Mouse (Mus musculus): ENCODE results near the gene Rnf103. TPM values are rescaled to one million over a fixed set of nuclear protein-coding genes. Genes with fewer than 3 reads are reported as not detected.
"Not testable (repeated sequence)": the region's sequence is repeated elsewhere in the genome, so short reads cannot be mapped to it uniquely, and the experiment has no call there.

Rnf103 gene
- polyA plus RNA-seq, 1 experiment from 2014 or later: 14.5 TPM

- no peaks in the 10 kb centered on the region for H3K4me1 ChIP-seq (ENCODE audit: insufficient read depth, low read length)
- no peaks in the 10 kb centered on the region for H3K36me3 ChIP-seq (ENCODE audit: insufficient read depth, low read length)
- no peak overlapping the region for H3K4me3 ChIP-seq (ENCODE audit: low read length)
- no peak overlapping the region for H3K4me2 ChIP-seq (replicated peaks; ENCODE audit: low read depth, low read length)
- no peaks in the 10 kb centered on the region for H3K9me3 ChIP-seq (ENCODE audit: low read length)
- no peaks in the 10 kb centered on the region for H3K27me3 ChIP-seq (ENCODE audit: insufficient read depth, low read length)
- no peak overlapping the region for H3K9ac ChIP-seq (replicated peaks; ENCODE audit: low read length)
- H3K27ac ChIP-seq (ENCODE audit: low read length): no peak overlapping the region
- ATAC-seq (ENCODE audit: low FRiP score, low TSS enrichment): no peak
- 86% methylated on average over 4 of the region's 4 CpGs for WGBS
Observed at GRCm38 (mm10) chr6:71471830-71472520, 21.7 kb upstream of the Rnf103 start.

GRCm38 (mm10) chr6:71472786-71473185 lies 20.9 kb upstream of the Rnf103 start:
- Histone ChIP-seq H3K27me3 (ENCODE audit: insufficient read depth, low read length) (no peaks in the 10 kb centered on the region), H3K9me3 (ENCODE audit: low read length) (no peaks in the 10 kb centered on the region), H3K4me1 (ENCODE audit: insufficient read depth, low read length) (no peaks in the 10 kb centered on the region), H3K36me3 (ENCODE audit: insufficient read depth, low read length) (no peaks in the 10 kb centered on the region), H3K27ac (ENCODE audit: low read length) (no peak overlapping the region), H3K4me2 (replicated peaks; ENCODE audit: low read depth, low read length) (no peak overlapping the region), H3K9ac (replicated peaks; ENCODE audit: low read length) (no peak overlapping the region), H3K4me3 (ENCODE audit: low read length) (no peak overlapping the region)
- no peak for ATAC-seq (ENCODE audit: low FRiP score, low TSS enrichment)
- 80% methylated on average over 1 of the region's 1 CpGs for WGBS

DNA sequence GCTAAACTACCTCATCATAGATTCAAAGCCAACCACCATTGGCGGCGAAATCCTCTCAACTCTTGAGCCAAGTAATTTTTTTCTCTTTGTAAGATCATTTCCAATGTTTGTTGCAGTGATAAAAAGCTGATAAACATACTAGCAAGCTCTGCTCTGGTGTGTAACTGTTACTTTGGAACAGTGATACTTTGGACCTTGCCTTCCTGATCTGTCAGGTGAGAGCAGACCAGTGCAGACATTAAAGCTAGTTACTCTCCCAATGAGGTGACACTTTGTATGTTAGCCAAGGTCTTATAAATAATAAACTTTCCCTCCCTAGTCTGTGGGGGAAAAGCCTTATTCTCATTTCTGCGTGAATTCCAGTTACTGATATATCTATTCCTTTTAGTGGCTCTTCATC lies 18.1 kb upstream of the Rnf103 start:
- 87% methylated on average over 3 of the region's 3 CpGs for WGBS
- Histone ChIP-seq H3K4me2 (replicated peaks; ENCODE audit: low read depth, low read length) (no peak overlapping the region), H3K4me3 (ENCODE audit: low read length) (no peak overlapping the region), H3K27ac (ENCODE audit: low read length) (no peak overlapping the region), H3K36me3 (ENCODE audit: insufficient read depth, low read length) (no peaks in the 10 kb centered on the region), H3K9me3 (ENCODE audit: low read length) (no peaks in the 10 kb centered on the region), H3K9ac (replicated peaks; ENCODE audit: low read length) (no peak overlapping the region), H3K4me1 (ENCODE audit: insufficient read depth, low read length) (no peaks in the 10 kb centered on the region), H3K27me3 (ENCODE audit: insufficient read depth, low read length) (no peaks in the 10 kb centered on the region)
- no peak for ATAC-seq (ENCODE audit: low FRiP score, low TSS enrichment)

DNA sequence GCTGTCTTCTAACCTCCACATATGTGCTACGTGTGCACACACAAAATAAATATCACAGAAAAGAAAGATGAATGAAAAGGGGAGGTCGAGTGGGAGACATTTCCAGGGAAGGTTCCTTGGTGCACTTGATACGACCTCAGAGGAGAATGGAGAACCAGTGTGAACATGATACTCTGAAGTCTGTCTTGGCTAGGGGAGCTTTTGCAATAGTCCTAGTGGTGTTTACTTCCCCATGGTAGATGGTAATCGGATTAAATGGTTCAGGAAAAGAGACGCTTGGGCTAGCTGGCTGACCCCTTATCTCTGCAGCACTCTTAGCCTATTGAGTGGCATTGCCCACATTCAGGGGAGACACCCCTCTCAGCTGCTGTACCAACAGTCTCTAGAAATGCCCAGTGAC lies 16.9 kb upstream of the Rnf103 start:
- Histone ChIP-seq H3K4me1 (ENCODE audit: insufficient read depth, low read length) (no peaks in the 10 kb centered on the region), H3K27ac (ENCODE audit: low read length) (no peak overlapping the region), H3K9me3 (ENCODE audit: low read length) (no peaks in the 10 kb centered on the region), H3K4me3 (ENCODE audit: low read length) (no peak overlapping the region), H3K27me3 (ENCODE audit: insufficient read depth, low read length) (no peaks in the 10 kb centered on the region), H3K36me3 (ENCODE audit: insufficient read depth, low read length) (no peaks in the 10 kb centered on the region), H3K9ac (replicated peaks; ENCODE audit: low read length) (no peak overlapping the region), H3K4me2 (replicated peaks; ENCODE audit: low read depth, low read length) (no peak overlapping the region)
- 76% methylated on average over 5 of the region's 5 CpGs for WGBS
- no peak for ATAC-seq (ENCODE audit: low FRiP score, low TSS enrichment)

GRCm38 (mm10) chr6:71478816-71479568 lies 14.7 kb upstream of the Rnf103 start:
- not testable (repeated sequence) for H3K9me3 ChIP-seq (ENCODE audit: low read length); H3K36me3 ChIP-seq (ENCODE audit: insufficient read depth, low read length); H3K4me2 ChIP-seq (replicated peaks; ENCODE audit: low read depth, low read length); H3K4me3 ChIP-seq (ENCODE audit: low read length); H3K4me1 ChIP-seq (ENCODE audit: insufficient read depth, low read length); H3K9ac ChIP-seq (replicated peaks; ENCODE audit: low read length); ATAC-seq (ENCODE audit: low FRiP score, low TSS enrichment); H3K27ac ChIP-seq (ENCODE audit: low read length); H3K27me3 ChIP-seq (ENCODE audit: insufficient read depth, low read length)
- WGBS: 62% methylated on average over 8 of the region's 10 CpGs

- not testable (repeated sequence) for H3K9me3 ChIP-seq (ENCODE audit: low read length); H3K9ac ChIP-seq (replicated peaks; ENCODE audit: low read length); H3K27ac ChIP-seq (ENCODE audit: low read length); H3K36me3 ChIP-seq (ENCODE audit: insufficient read depth, low read length); H3K4me2 ChIP-seq (replicated peaks; ENCODE audit: low read depth, low read length); H3K4me3 ChIP-seq (ENCODE audit: low read length); H3K27me3 ChIP-seq (ENCODE audit: insufficient read depth, low read length); H3K4me1 ChIP-seq (ENCODE audit: insufficient read depth, low read length)
- 0 out of 2 replicates have a peak, but pooled peaks have one; percentile 12 for ATAC-seq (ENCODE audit: low FRiP score, low TSS enrichment)
- WGBS: 94% methylated on average over 2 of the region's 2 CpGs
Observed at GRCm38 (mm10) chr6:71479588-71479987, 14.1 kb upstream of the Rnf103 start.

- Histone ChIP-seq H3K27ac (ENCODE audit: low read length) (no peak overlapping the region), H3K4me1 (ENCODE audit: insufficient read depth, low read length) (no peaks in the 10 kb centered on the region), H3K4me3 (ENCODE audit: low read length) (no peak overlapping the region), H3K4me2 (replicated peaks; ENCODE audit: low read depth, low read length) (no peak overlapping the region), H3K36me3 (ENCODE audit: insufficient read depth, low read length) (no peaks in the 10 kb centered on the region), H3K9me3 (ENCODE audit: low read length) (no peaks in the 10 kb centered on the region), H3K27me3 (ENCODE audit: insufficient read depth, low read length) (no peaks in the 10 kb centered on the region), H3K9ac (replicated peaks; ENCODE audit: low read length) (no peak overlapping the region)
- WGBS: 100% methylated on average over 1 of the region's 1 CpGs
- ATAC-seq (ENCODE audit: low FRiP score, low TSS enrichment): no peak
Observed at GRCm38 (mm10) chr6:71480136-71480535, 13.6 kb upstream of the Rnf103 start.

- no peaks in the 10 kb centered on the region for H3K9me3 ChIP-seq (ENCODE audit: low read length)
- no peak overlapping the region for H3K4me3 ChIP-seq (ENCODE audit: low read length)
- H3K4me2 ChIP-seq (replicated peaks; ENCODE audit: low read depth, low read length): no peak overlapping the region
- H3K9ac ChIP-seq (replicated peaks; ENCODE audit: low read length): no peak overlapping the region
- no peaks in the 10 kb centered on the region for H3K4me1 ChIP-seq (ENCODE audit: insufficient read depth, low read length)
- ATAC-seq (ENCODE audit: low FRiP score, low TSS enrichment): no peak
- 61% methylated on average over 7 of the region's 7 CpGs for WGBS
- no peak overlapping the region for H3K27ac ChIP-seq (ENCODE audit: low read length)
- no peaks in the 10 kb centered on the region for H3K27me3 ChIP-seq (ENCODE audit: insufficient read depth, low read length)
- no peaks in the 10 kb centered on the region for H3K36me3 ChIP-seq (ENCODE audit: insufficient read depth, low read length)
Observed at GRCm38 (mm10) chr6:71481136-71481535, 12.6 kb upstream of the Rnf103 start.

DNA sequence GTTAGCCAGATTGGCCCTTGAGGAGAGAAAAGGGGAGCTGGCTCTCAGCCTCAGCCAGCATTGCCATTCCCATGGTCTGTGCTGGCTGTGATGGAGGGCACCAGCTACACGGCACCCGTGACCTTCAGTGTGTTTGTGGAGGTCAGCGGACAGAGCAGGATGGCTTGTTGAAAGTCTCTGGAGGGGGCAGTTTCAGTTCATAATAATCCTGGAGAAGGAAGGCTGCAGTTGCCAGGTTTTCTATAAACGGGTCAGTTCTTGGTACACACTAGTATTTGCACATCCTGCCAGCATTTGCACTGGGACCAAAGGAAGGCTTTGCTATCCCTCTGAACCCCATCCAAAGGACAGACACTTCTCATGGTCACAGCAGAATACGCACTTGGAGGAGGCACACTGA lies 8.4 kb upstream of the Rnf103 start:
- no peaks in the 10 kb centered on the region for H3K4me1 ChIP-seq (ENCODE audit: insufficient read depth, low read length)
- 84% methylated on average over 5 of the region's 5 CpGs for WGBS
- no peak overlapping the region for H3K4me2 ChIP-seq (replicated peaks; ENCODE audit: low read depth, low read length)
- H3K36me3 ChIP-seq (ENCODE audit: insufficient read depth, low read length): no peaks in the 10 kb centered on the region
- H3K27me3 ChIP-seq (ENCODE audit: insufficient read depth, low read length): no peaks in the 10 kb centered on the region
- no peaks in the 10 kb centered on the region for H3K9me3 ChIP-seq (ENCODE audit: low read length)
- no peak overlapping the region for H3K27ac ChIP-seq (ENCODE audit: low read length)
- ATAC-seq (ENCODE audit: low FRiP score, low TSS enrichment): no peak
- H3K9ac ChIP-seq (replicated peaks; ENCODE audit: low read length): no peak overlapping the region
- H3K4me3 ChIP-seq (ENCODE audit: low read length): no peak overlapping the region

DNA sequence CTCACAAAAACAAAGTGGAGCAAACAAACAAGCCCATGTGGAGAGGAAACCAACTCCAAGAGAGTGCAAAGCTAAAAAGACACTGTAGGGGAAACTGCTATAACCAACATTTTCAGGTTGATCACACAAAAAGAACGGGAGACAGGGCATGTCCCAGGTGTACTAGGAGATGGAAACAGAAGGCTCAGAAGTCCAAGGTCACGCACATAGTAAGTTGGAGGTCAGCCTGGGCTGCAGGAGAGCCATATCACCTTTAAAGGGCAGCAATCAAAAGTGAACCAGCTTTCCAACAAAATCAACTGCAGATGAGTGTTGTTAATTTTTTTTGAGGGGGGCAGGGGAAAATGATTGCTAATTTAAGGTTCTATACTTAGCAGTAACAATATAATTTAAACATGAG lies 7.5 kb upstream of the Rnf103 start:
- Histone ChIP-seq H3K9me3 (ENCODE audit: low read length) (no peaks in the 10 kb centered on the region), H3K27me3 (ENCODE audit: insufficient read depth, low read length) (no peaks in the 10 kb centered on the region), H3K9ac (replicated peaks; ENCODE audit: low read length) (no peak overlapping the region), H3K4me3 (ENCODE audit: low read length) (no peak overlapping the region), H3K4me1 (ENCODE audit: insufficient read depth, low read length) (no peaks in the 10 kb centered on the region), H3K36me3 (ENCODE audit: insufficient read depth, low read length) (no peaks in the 10 kb centered on the region), H3K4me2 (replicated peaks; ENCODE audit: low read depth, low read length) (no peak overlapping the region), H3K27ac (ENCODE audit: low read length) (no peak overlapping the region)
- no peak for ATAC-seq (ENCODE audit: low FRiP score, low TSS enrichment)
- 64% methylated on average over 2 of the region's 2 CpGs for WGBS

Data from kidney, embryonic 16.5 days (tissue).